Mouse (Mus musculus): ENCODE measurements at regions not wholly inside any gene's neighbourhood (a gene's known extent, or its start where the extent isn't known, plus 50 kb on each side); places are given as distances from the start of the nearest gene placed in this dataset.

- peak; percentile 72 for DNase-seq (ENCODE audit: low read depth, low spot score)
Measured at GRCm38 (mm10) chr15:69766743-69767142, 3266.0 kb upstream of the Lrrc6 start.

- DNase-seq (ENCODE audit: low read depth, low spot score): peak; percentile 33
Measured at GRCm38 (mm10) chr15:69752616-69753015, 3251.9 kb upstream of the Lrrc6 start.

GRCm38 (mm10) chr15:69714680-69715079, 3214.0 kb upstream of the Lrrc6 start:
- DNase-seq (ENCODE audit: low read depth, low spot score): peak; percentile 90

GRCm38 (mm10) chr15:69713900-69714299, 3213.2 kb upstream of the Lrrc6 start:
- DNase-seq (ENCODE audit: low read depth, low spot score): no peak

- DNase-seq (ENCODE audit: low read depth, low spot score): peak; percentile 70
Measured at GRCm38 (mm10) chr15:69695639-69696205, 3195.0 kb upstream of the Lrrc6 start.

- DNase-seq (ENCODE audit: low read depth, low spot score): no peak
Measured at GRCm38 (mm10) chr15:69690501-69690900, 3189.8 kb upstream of the Lrrc6 start.
